Mouse (Mus musculus): ENCODE results near the gene Trim13. TPM values are rescaled to one million over a fixed set of nuclear protein-coding genes. Genes with fewer than 3 reads are reported as not detected.

The Trim13 gene
- polyA plus RNA-seq, 1 experiment from 2014 or later, result 13.5 TPM

MicroRNA genes within 50 kb of the gene (microRNA counts, 519-probe panel; counts per million panel counts)
- microRNA mmu-miR-15a (7,160 counts per million, percentile 88 among the panel's probes with 10 or more counts), microRNA mmu-miR-16 (8,131 counts per million, percentile 96 among the panel's probes with 10 or more counts)

Small RNA genes lying within 50 kb of the gene (microRNA-seq; reads per million reads assigned to microRNA genes)
- gene Mir15a (2,711 reads per million, percentile 86 among the genes with 10 or more reads in this experiment), gene Mir16-1 (2,311 reads per million, percentile 84 among the genes with 10 or more reads in this experiment)

Other genes with a start within 250 kb of the Trim13 start
- 6.1 TPM in 2 replicates for gene Ebpl, start 237.8 kb upstream of the Trim13 start, polyA plus RNA-seq (2016; fragmentation: Nextera tagmentation; extraction: Ambion mirVana)
- gene Kpna3, start 158.4 kb upstream of the Trim13 start, polyA plus RNA-seq (2016; fragmentation: Nextera tagmentation; extraction: Ambion mirVana), result 40.2 TPM in 2 replicates
- gene Spryd7, start 41.4 kb upstream of the Trim13 start, polyA plus RNA-seq (2016; fragmentation: Nextera tagmentation; extraction: Ambion mirVana), result 21.9 and 25.3 TPM in 2 replicates
- gene Kcnrg, start 9.2 kb downstream of the Trim13 start, polyA plus RNA-seq (2016; fragmentation: Nextera tagmentation; extraction: Ambion mirVana), result 0.40 and 0.55 TPM in 2 replicates